Mouse (Mus musculus): Measurements from ENCODE around the gene Nrcam. TPM values are rescaled to one million over a fixed set of nuclear protein-coding genes. Genes with fewer than 3 reads are reported as not detected.
A peak's percentile ranks its signal among the peaks of the same experiment; 100 is the strongest.

Nrcam gene
- polyA plus RNA-seq, 1 experiment from 2014 or later, result 136 TPM

- no peaks in the 10 kb centered on the region for H3K9me3 ChIP-seq (ENCODE audit: control insufficient read depth, low read length)
- no peak overlapping the region for H3K27ac ChIP-seq (ENCODE audit: low read depth, low read length)
- no peak overlapping the region for H3K9ac ChIP-seq (replicated peaks; ENCODE audit: low read depth, low read length)
- peaks cover 5% of the 10 kb centered on the region; the same call in 1 of the 2 replicates for H3K4me1 ChIP-seq (ENCODE audit: control insufficient read depth, insufficient read depth, low read length)
- no peak overlapping the region for H3K4me3 ChIP-seq (ENCODE audit: low read depth, low read length)
- no peaks in the 10 kb centered on the region for H3K36me3 ChIP-seq (ENCODE audit: control insufficient read depth, insufficient read depth, low read length)
- H3K4me2 ChIP-seq (ENCODE audit: low read depth, low read length), result no peak overlapping the region
- ATAC-seq (ENCODE audit: low read depth), result no peak
- no peaks in the 10 kb centered on the region for H3K27me3 ChIP-seq (ENCODE audit: control insufficient read depth, insufficient read depth, low read length)
Observed at GRCm38 (mm10) chr12:44475355-44475754, 146.7 kb downstream of the Nrcam start.

GRCm38 (mm10) chr12:44479260-44480030, 150.8 kb downstream of the Nrcam start:
- Histone ChIP-seq H3K4me2 (ENCODE audit: low read depth, low read length) (no peak overlapping the region), H3K27me3 (ENCODE audit: control insufficient read depth, insufficient read depth, low read length) (no peaks in the 10 kb centered on the region), H3K4me3 (ENCODE audit: low read depth, low read length) (no peak overlapping the region), H3K36me3 (ENCODE audit: control insufficient read depth, insufficient read depth, low read length) (no peaks in the 10 kb centered on the region), H3K9ac (replicated peaks; ENCODE audit: low read depth, low read length) (no peak overlapping the region), H3K27ac (ENCODE audit: low read depth, low read length) (no peak overlapping the region; the same call in 1 of the 2 replicates), H3K9me3 (ENCODE audit: control insufficient read depth, low read length) (no peaks in the 10 kb centered on the region), H3K4me1 (ENCODE audit: control insufficient read depth, insufficient read depth, low read length) (peaks cover 8% of the 10 kb centered on the region; the same call in 1 of the 2 replicates)
- WGBS, result 51% methylated on average over 6 of the region's 6 CpGs
- no peak for ATAC-seq (ENCODE audit: low read depth)

GRCm38 (mm10) chr12:44480031-44480419, 151.3 kb downstream of the Nrcam start:
- H3K27ac ChIP-seq (ENCODE audit: low read depth, low read length), result peak overlapping the region; percentile 28; the same call in 1 of the 2 replicates
- ATAC-seq (ENCODE audit: low read depth), result no peak
- 48% methylated on average over 2 of the region's 2 CpGs for WGBS
- no peaks in the 10 kb centered on the region for H3K36me3 ChIP-seq (ENCODE audit: control insufficient read depth, insufficient read depth, low read length)
- no peaks in the 10 kb centered on the region for H3K9me3 ChIP-seq (ENCODE audit: control insufficient read depth, low read length)
- peaks cover 8% of the 10 kb centered on the region; the same call in 1 of the 2 replicates for H3K4me1 ChIP-seq (ENCODE audit: control insufficient read depth, insufficient read depth, low read length)
- H3K27me3 ChIP-seq (ENCODE audit: control insufficient read depth, insufficient read depth, low read length), result no peaks in the 10 kb centered on the region
- H3K4me3 ChIP-seq (ENCODE audit: low read depth, low read length), result no peak overlapping the region
- H3K4me2 ChIP-seq (ENCODE audit: low read depth, low read length), result no peak overlapping the region
- no peak overlapping the region for H3K9ac ChIP-seq (replicated peaks; ENCODE audit: low read depth, low read length)

- Histone ChIP-seq H3K4me2 (ENCODE audit: low read depth, low read length) (no peak overlapping the region), H3K9ac (replicated peaks; ENCODE audit: low read depth, low read length) (no peak overlapping the region), H3K27ac (ENCODE audit: low read depth, low read length) (no peak overlapping the region), H3K4me1 (ENCODE audit: control insufficient read depth, insufficient read depth, low read length) (peaks cover 8% of the 10 kb centered on the region; the same call in 1 of the 2 replicates), H3K9me3 (ENCODE audit: control insufficient read depth, low read length) (no peaks in the 10 kb centered on the region), H3K27me3 (ENCODE audit: control insufficient read depth, insufficient read depth, low read length) (no peaks in the 10 kb centered on the region), H3K4me3 (ENCODE audit: low read depth, low read length) (no peak overlapping the region), H3K36me3 (ENCODE audit: control insufficient read depth, insufficient read depth, low read length) (no peaks in the 10 kb centered on the region)
- 18% methylated on average over 3 of the region's 3 CpGs for WGBS
- peak; percentile 54; the same call in 1 of the 2 replicates for ATAC-seq (ENCODE audit: low read depth)
Observed at GRCm38 (mm10) chr12:44481415-44481814, 152.7 kb downstream of the Nrcam start.

- H3K9ac ChIP-seq (replicated peaks; ENCODE audit: low read depth, low read length), result no peak overlapping the region
- H3K27ac ChIP-seq (ENCODE audit: low read depth, low read length), result no peak overlapping the region
- no peaks in the 10 kb centered on the region for H3K9me3 ChIP-seq (ENCODE audit: control insufficient read depth, low read length)
- H3K4me2 ChIP-seq (ENCODE audit: low read depth, low read length), result no peak overlapping the region
- WGBS, result 36% methylated on average over 5 of the region's 5 CpGs
- 0 out of 2 replicates have a peak, but pooled peaks cover 2% of the 10 kb centered on the region for H3K4me1 ChIP-seq (ENCODE audit: control insufficient read depth, insufficient read depth, low read length)
- no peaks in the 10 kb centered on the region for H3K27me3 ChIP-seq (ENCODE audit: control insufficient read depth, insufficient read depth, low read length)
- ATAC-seq (ENCODE audit: low read depth), result peak; percentile 49; the same call in 1 of the 2 replicates
- H3K36me3 ChIP-seq (ENCODE audit: control insufficient read depth, insufficient read depth, low read length), result no peaks in the 10 kb centered on the region
- no peak overlapping the region for H3K4me3 ChIP-seq (ENCODE audit: low read depth, low read length)
Observed at GRCm38 (mm10) chr12:44492759-44493479, 164.2 kb downstream of the Nrcam start.

- Histone ChIP-seq H3K27ac (ENCODE audit: low read depth, low read length) (no peak overlapping the region), H3K4me2 (ENCODE audit: low read depth, low read length) (no peak overlapping the region), H3K36me3 (ENCODE audit: control insufficient read depth, insufficient read depth, low read length) (no peaks in the 10 kb centered on the region), H3K27me3 (ENCODE audit: control insufficient read depth, insufficient read depth, low read length) (no peaks in the 10 kb centered on the region), H3K9me3 (ENCODE audit: control insufficient read depth, low read length) (no peaks in the 10 kb centered on the region), H3K4me3 (ENCODE audit: low read depth, low read length) (no peak overlapping the region), H3K9ac (replicated peaks; ENCODE audit: low read depth, low read length) (no peak overlapping the region), H3K4me1 (ENCODE audit: control insufficient read depth, insufficient read depth, low read length) (0 out of 2 replicates have a peak, but pooled peaks cover 5% of the 10 kb centered on the region)
- 84% methylated on average over 2 of the region's 2 CpGs for WGBS
- ATAC-seq (ENCODE audit: low read depth), result no peak
Observed at GRCm38 (mm10) chr12:44497762-44498161, 169.1 kb downstream of the Nrcam start.

GRCm38 (mm10) chr12:44498872-44499271, 170.2 kb downstream of the Nrcam start:
- WGBS, result 29% methylated on average over 5 of the region's 5 CpGs
- no peaks in the 10 kb centered on the region for H3K9me3 ChIP-seq (ENCODE audit: control insufficient read depth, low read length)
- no peak; the same call in 1 of the 2 replicates for ATAC-seq (ENCODE audit: low read depth)
- H3K4me2 ChIP-seq (ENCODE audit: low read depth, low read length), result no peak overlapping the region
- no peaks in the 10 kb centered on the region for H3K36me3 ChIP-seq (ENCODE audit: control insufficient read depth, insufficient read depth, low read length)
- no peak overlapping the region for H3K27ac ChIP-seq (ENCODE audit: low read depth, low read length)
- H3K9ac ChIP-seq (replicated peaks; ENCODE audit: low read depth, low read length), result no peak overlapping the region
- H3K4me3 ChIP-seq (ENCODE audit: low read depth, low read length), result no peak overlapping the region
- H3K4me1 ChIP-seq (ENCODE audit: control insufficient read depth, insufficient read depth, low read length), result 0 out of 2 replicates have a peak, but pooled peaks cover 5% of the 10 kb centered on the region
- H3K27me3 ChIP-seq (ENCODE audit: control insufficient read depth, insufficient read depth, low read length), result no peaks in the 10 kb centered on the region

GRCm38 (mm10) chr12:44501807-44502487, 173.3 kb downstream of the Nrcam start:
- Histone ChIP-seq H3K4me2 (ENCODE audit: low read depth, low read length) (no peak overlapping the region), H3K4me1 (ENCODE audit: control insufficient read depth, insufficient read depth, low read length) (0 out of 2 replicates have a peak, but pooled peaks cover 5% of the 10 kb centered on the region), H3K27me3 (ENCODE audit: control insufficient read depth, insufficient read depth, low read length) (no peaks in the 10 kb centered on the region), H3K4me3 (ENCODE audit: low read depth, low read length) (no peak overlapping the region), H3K9ac (replicated peaks; ENCODE audit: low read depth, low read length) (no peak overlapping the region), H3K9me3 (ENCODE audit: control insufficient read depth, low read length) (no peaks in the 10 kb centered on the region), H3K36me3 (ENCODE audit: control insufficient read depth, insufficient read depth, low read length) (no peaks in the 10 kb centered on the region), H3K27ac (ENCODE audit: low read depth, low read length) (no peak overlapping the region)
- WGBS, result 63% methylated on average over 5 of the region's 5 CpGs
- ATAC-seq (ENCODE audit: low read depth), result no peak

All from neural tube, embryonic 14.5 days (tissue).